Mouse (Mus musculus) layer of hippocampus, adult 2 months (tissue): ENCODE data around the gene Nbr1. TPM values are rescaled to one million over a fixed set of nuclear protein-coding genes. Genes with fewer than 3 reads are reported as not detected.
A peak's percentile ranks its signal among the peaks of the same experiment; 100 is the strongest.
"Not testable (repeated sequence)": the region's sequence is repeated elsewhere in the genome, so short reads cannot be mapped to it uniquely, and the experiment has no call there.

ENCODE experiments used
- DNase-seq, 2 experiments: peaks; one replicate each; pipeline ENCODE4 v3.0.0; 2022; ENCODE audit warnings: low spot score in 2 of 2
- H3K27ac ChIP-seq: fragments of 200-600 bp; 2 replicates; pipeline ENCODE4 v1.8.1; 2022
- H3K4me3 ChIP-seq: fragments of 200-600 bp; 2 replicates; pipeline ENCODE4 v1.8.1; 2022; ENCODE audit warnings: mild to moderate bottlenecking
- CTCF ChIP-seq: fragments of 200-600 bp; conservative IDR thresholded peaks from 2 replicates; pipeline ENCODE4 v1.8.1; 2022; ENCODE audit warnings: antibody characterized with exemption, mild to moderate bottlenecking, moderate library complexity
- total RNA-seq, 2 experiments: library from RNA; stranded (reverse); gene quantifications; 2 replicates each; pipeline ENCODE4 v1.2.3; 2021

Gene Nbr1
- total RNA-seq, 2 experiments from 2014 or later, result 199 to 221 TPM

DNA sequence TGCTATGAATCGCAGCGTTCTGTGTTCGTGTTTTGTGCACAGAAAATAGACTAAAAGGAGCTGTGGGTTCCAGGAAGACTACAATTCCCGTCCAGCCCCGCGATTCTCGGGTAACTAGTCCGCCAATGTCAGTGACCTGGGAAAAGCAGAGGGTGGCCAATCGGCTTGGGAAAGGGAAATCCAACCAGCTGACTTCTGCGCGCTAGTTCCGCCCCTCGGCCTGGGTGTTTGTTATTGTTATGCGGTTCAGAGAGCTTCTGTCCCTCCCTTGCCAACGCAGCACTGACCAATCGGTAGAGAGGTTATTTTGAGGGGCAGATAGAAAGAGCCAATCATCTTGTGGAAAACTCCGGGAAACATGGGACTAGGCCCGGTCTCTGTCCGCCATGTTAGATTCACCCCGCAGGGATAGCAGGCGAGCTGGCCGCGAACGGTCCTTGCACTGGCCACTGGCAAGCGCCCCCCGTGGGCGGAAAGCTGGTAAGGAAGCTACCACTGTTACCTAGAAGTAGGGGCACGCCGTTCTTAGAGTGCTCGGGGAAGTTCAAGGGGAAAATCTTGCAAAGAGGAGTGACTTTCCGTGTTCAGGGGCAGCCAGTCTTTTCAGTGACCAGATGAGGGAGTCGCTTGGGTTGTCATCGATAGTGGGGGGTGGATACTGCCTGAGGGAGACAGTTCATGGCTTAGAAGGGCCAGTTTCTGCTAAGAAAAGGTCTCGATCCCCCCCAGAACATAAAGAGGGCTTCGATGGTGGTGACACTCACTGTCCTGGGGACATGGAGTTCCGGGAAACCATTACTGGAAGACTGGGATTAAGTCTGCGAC lies 739 bp downstream of the Nbr1 start:
- peak overlapping the region; percentile 98 for H3K27ac ChIP-seq
- H3K4me3 ChIP-seq, result peak overlapping the region; percentile 82
- peak; percentile 99 to 100 for DNase-seq
- peak; percentile 60 for TF ChIP-seq CTCF

GRCm38 (mm10) chr11:101553354-101553930 lies 1.5 kb downstream of the Nbr1 start:
- no peak for DNase-seq
- no peak for TF ChIP-seq CTCF
- Histone ChIP-seq H3K4me3 (peak overlapping the region; percentile 82), H3K27ac (peak overlapping the region; percentile 92)

- no peak for TF ChIP-seq CTCF
- no peak overlapping the region for H3K4me3 ChIP-seq
- H3K27ac ChIP-seq, result no peak overlapping the region
- no peak for DNase-seq
Measured at GRCm38 (mm10) chr11:101556541-101556940, 4.6 kb downstream of the Nbr1 start.

GRCm38 (mm10) chr11:101556954-101557353 lies 5.0 kb downstream of the Nbr1 start:
- TF ChIP-seq CTCF, result no peak
- no peak overlapping the region for H3K27ac ChIP-seq
- no peak overlapping the region for H3K4me3 ChIP-seq
- no peak for DNase-seq

DNA sequence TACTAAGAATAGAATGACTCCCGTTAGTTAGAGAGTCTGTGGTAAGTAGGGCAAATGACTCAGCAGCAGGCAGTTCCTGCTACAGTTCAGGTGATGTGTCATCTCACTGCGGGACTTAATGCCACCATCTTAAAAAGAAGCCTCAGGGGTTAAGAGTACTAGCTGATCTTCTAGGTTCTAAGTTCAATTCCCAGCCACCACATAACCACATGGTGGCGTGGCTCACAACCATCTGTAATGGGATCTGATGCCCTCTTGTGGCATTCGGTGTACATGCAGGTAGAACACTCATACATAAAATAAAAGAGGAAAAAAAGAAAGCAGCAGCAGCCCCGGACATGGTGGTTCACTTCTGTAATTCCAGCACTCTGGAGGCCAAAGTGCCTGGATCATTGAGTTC lies 10.4 kb downstream of the Nbr1 start:
- Histone ChIP-seq H3K27ac (no peak overlapping the region), H3K4me3 (no peak overlapping the region)
- TF ChIP-seq CTCF, result peak; percentile 94
- peak; percentile 51 to 65 for DNase-seq

- Histone ChIP-seq H3K4me3 (no peak overlapping the region), H3K27ac (no peak overlapping the region)
- no peak for TF ChIP-seq CTCF
- no peak for DNase-seq
Measured at GRCm38 (mm10) chr11:101568421-101568820, 16.5 kb downstream of the Nbr1 start.

- H3K27ac ChIP-seq, result no peak overlapping the region
- peak; percentile 55 for TF ChIP-seq CTCF
- no peak overlapping the region for H3K4me3 ChIP-seq
- no peak for DNase-seq
Measured at GRCm38 (mm10) chr11:101576116-101576515, 24.2 kb downstream of the Nbr1 start.

GRCm38 (mm10) chr11:101581081-101581764 lies 29.3 kb downstream of the Nbr1 start:
- Histone ChIP-seq H3K4me3 (no peak overlapping the region), H3K27ac (no peak overlapping the region)
- no peak for DNase-seq
- TF ChIP-seq CTCF, result no peak

DNA sequence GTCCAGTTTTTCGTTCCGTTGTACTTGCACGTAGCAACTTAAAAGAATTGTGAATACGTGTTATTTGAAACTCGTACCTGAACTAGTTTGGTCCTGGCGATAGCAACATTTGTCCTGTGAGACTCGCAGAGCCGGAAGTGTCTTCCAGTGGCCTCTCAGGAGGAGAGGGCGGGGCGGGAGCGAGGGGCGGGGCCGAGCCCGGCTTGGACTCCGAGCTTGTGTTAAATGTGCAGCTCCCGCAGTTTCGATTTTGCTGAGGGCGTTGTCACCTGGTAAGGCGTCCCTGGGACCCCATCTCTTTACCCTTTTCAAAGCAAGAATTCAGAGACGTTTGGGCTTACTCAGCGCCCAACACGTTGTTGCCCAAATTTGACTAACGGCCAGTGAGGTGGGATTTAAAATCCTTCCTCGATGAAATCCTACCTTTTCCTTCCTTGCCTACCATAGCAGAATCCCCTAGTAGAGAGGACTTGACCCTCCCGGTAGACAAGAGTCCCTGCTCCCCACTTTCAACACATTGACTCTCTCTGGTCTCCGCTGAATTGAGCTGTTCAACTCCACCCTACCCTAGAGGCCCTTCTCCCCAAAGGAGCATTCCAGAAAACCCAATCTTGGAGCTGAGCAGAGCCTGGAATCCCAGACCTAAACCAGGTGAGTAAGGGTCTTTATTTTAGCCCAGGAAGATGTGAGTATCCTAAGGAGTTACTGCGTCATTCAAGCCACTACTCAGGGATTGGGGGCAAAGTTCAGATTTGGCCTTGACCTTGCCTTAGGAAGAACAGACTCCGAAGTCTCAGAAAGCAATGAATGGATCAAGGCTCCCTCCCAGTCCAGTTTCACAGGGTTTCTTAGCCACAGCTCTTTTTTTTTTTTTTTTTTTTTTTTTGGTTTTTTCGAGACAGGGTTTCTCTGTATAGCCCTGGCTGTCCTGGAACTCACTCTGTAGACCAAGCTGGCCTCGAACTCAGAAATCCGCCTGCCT lies 30.4 kb downstream of the Nbr1 start, which contains the start of gene Tmem106a:
Gene Tmem106a, plus strand, starts transcription at position 189 of the 982 bp plus-strand sequence.
- Histone ChIP-seq H3K4me3 (peak within 1 kb of the TSS; percentile 52), H3K27ac (no peak within 1 kb of the TSS)
- TF ChIP-seq CTCF, result no peak
- no peak for DNase-seq

GRCm38 (mm10) chr11:101583205-101583604 lies 31.3 kb downstream of the Nbr1 start:
- no peak for TF ChIP-seq CTCF

GRCm38 (mm10) chr11:101585031-101585430 lies 33.1 kb downstream of the Nbr1 start:
- not testable (repeated sequence) for H3K4me3 ChIP-seq, DNase-seq, H3K27ac ChIP-seq

More at GRCm38 (mm10) chr11:101583205-101583604, 31.3 kb downstream of the Nbr1 start:
- H3K27ac ChIP-seq, result no peak overlapping the region
- no peak overlapping the region for H3K4me3 ChIP-seq
- DNase-seq, result no peak

DNA sequence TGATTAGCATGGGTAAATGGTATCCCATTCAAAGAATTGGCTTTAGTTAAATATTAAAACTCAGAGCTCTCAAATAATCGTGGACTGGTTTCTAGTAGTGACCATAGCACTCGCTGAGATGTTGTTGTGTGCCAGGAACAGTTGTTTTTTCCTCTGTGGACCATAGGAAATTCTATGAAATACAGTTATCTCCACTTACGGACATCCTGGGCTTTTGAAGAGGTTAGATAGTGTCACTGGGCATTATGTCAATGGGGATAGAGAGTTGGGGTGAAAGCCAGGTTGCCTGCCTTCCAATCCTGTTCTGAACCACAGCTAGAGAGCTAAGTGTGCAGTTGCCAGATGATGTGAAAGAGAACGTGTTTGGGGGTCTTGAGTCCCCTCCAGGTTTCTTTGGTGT lies 33.9 kb downstream of the Nbr1 start:
- Histone ChIP-seq H3K4me3 (no peak overlapping the region), H3K27ac (no peak overlapping the region)
- DNase-seq, result no peak
- no peak for TF ChIP-seq CTCF
